Mouse (Mus musculus) cerebellum, postnatal 36 days (tissue): ENCODE measurements at regions not wholly inside any gene's neighbourhood (a gene's known extent, or its start where the extent isn't known, plus 50 kb on each side); places are given as distances from the start of the nearest gene placed in this dataset.

Experiments used
- DNase-seq, 2 experiments: peaks; one replicate each; pipeline ENCODE4 v3.0.0; 2021 to 2022; ENCODE audit warnings: mixed read lengths in 2 of 2

GRCm38 (mm10) chr4:26273754-26274153, 72.9 kb downstream of the Manea start:
- no peak for DNase-seq

- no peak for DNase-seq
Observed at GRCm38 (mm10) chr4:26259230-26260029, 87.3 kb downstream of the Manea start.

- no peak for DNase-seq
Observed at GRCm38 (mm10) chr4:26255889-26256288, 90.8 kb downstream of the Manea start.

GRCm38 (mm10) chr4:26247925-26248856, 98.5 kb downstream of the Manea start:
- peak; percentile 70 to 71 for DNase-seq

- no peak for DNase-seq
Observed at GRCm38 (mm10) chr4:26223267-26223666, 123.4 kb downstream of the Manea start.
